Mouse (Mus musculus) cerebellum, adult 2 months (tissue): ENCODE results near the gene Tdrd6. TPM values are rescaled to one million over a fixed set of nuclear protein-coding genes. Genes with fewer than 3 reads are reported as not detected.
A peak's percentile ranks its signal among the peaks of the same experiment; 100 is the strongest.

ENCODE experiments used
- DNase-seq, 2 experiments: peaks; one replicate each; pipeline ENCODE4 v3.0.0; 2021
- H3K27ac ChIP-seq: fragments of 200-500 bp; 2 replicates; pipeline ENCODE4 v1.5.1; 2012; ENCODE audit warnings: low read length, control low read depth, inconsistent platforms; ENCODE audit not compliant: insufficient read depth
- H3K27me3 ChIP-seq: fragments of 200-500 bp; 2 replicates; pipeline ENCODE4 v1.6.1; 2012; ENCODE audit warnings: inconsistent platforms, mild to moderate bottlenecking, low read length, moderate library complexity; ENCODE audit not compliant: control insufficient read depth, insufficient read depth
- H3K4me1 ChIP-seq: fragments of 200-500 bp; 2 replicates; pipeline ENCODE4 v1.6.1; 2011; ENCODE audit warnings: low read length; ENCODE audit not compliant: control insufficient read depth, insufficient read depth
- H3K4me3 ChIP-seq: fragments of 200-500 bp; replicated peaks from 2 replicates; pipeline ENCODE3; 2011; ENCODE audit warnings: mild to moderate bottlenecking, low read depth, low read length, control low read depth; ENCODE audit not compliant: insufficient read depth
- CTCF ChIP-seq: fragments of 200-500 bp; IDR thresholded peaks from 2 replicates; pipeline ENCODE4 v1.5.1; 2011; ENCODE audit warnings: low read depth, mild to moderate bottlenecking, control low read depth, low read length, moderate library complexity, borderline replicate concordance; ENCODE audit not compliant: insufficient read depth
- POLR2A ChIP-seq: fragments of 200-500 bp; IDR thresholded peaks from 2 replicates; pipeline ENCODE4 v1.6.1; 2011; ENCODE audit warnings: low read length, control low read depth, borderline replicate concordance; ENCODE audit not compliant: insufficient read depth
- WGBS: fragments of 180-500 bp; shearing (Covaris S2); methylation state at CpG from one replicate; pipeline ENCODE4 v1.1.7; 2018; 5-methylcytosine and 5-hydroxymethylcytosine counted together
- polyA plus RNA-seq: library from polyadenylated mRNA; depleted of rRNA; stranded (reverse); fragments of >200 nt; gene quantifications from 2 replicates; pipeline ENCODE4 v1.2.3, GENCODE M21; 2012

Tdrd6 gene
- polyA plus RNA-seq, 1 experiment, result 1.9 TPM

DNA sequence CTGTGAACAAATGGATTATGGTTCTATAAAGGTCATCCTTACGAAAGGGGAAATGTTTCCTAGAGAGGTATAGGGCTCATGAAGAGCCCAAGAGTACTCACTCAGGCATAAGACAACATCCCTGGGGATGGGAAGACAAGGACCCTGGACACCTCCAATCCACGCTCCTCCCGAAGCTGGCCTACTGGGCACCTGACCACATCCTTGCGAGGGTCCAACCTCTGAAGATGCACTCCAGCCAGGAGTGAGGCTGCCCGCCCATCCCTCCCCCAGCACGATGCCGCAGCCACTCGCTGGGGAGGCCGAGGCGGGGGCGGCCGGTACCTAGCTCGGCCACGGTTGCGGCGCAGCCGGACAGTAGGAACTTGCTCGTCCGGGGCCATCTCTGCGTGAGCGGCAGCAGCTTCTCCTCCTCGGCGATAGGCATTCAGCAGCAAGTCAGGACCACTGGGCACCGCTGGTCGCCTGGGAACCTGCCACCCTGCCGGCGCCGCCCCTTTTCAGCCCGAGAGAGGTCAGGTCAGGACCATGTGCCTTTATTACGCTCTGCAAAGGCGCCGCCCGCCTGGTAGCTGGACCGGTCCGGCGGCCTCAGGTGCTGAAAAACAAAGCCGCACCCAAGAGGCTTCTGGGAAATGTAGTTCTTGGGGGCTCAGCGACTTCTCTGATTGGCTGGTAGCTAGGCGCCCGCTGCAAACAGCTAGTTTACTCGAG, 36.6 kb upstream of the Tdrd6 start, which contains the start of gene Slc25a27:
TSS of gene Slc25a27 (minus strand) at position 639 of the 714 bp plus-strand sequence.
- peak; percentile 40; the same call in 1 of the 2 replicates for TF ChIP-seq POLR2A
- TF ChIP-seq CTCF, result no peak
- 1% methylated on average over 41 of the region's 41 CpGs for WGBS
- Histone ChIP-seq H3K4me3 (peak within 1 kb of the TSS; percentile 96), H3K27ac (peak within 1 kb of the TSS; percentile 30), H3K4me1 (no peaks in the 10 kb centered on the region; the same call in 1 of the 2 replicates), H3K27me3 (no peaks in the 10 kb centered on the region)
- DNase-seq, result peak; percentile 91 to 96

DNA sequence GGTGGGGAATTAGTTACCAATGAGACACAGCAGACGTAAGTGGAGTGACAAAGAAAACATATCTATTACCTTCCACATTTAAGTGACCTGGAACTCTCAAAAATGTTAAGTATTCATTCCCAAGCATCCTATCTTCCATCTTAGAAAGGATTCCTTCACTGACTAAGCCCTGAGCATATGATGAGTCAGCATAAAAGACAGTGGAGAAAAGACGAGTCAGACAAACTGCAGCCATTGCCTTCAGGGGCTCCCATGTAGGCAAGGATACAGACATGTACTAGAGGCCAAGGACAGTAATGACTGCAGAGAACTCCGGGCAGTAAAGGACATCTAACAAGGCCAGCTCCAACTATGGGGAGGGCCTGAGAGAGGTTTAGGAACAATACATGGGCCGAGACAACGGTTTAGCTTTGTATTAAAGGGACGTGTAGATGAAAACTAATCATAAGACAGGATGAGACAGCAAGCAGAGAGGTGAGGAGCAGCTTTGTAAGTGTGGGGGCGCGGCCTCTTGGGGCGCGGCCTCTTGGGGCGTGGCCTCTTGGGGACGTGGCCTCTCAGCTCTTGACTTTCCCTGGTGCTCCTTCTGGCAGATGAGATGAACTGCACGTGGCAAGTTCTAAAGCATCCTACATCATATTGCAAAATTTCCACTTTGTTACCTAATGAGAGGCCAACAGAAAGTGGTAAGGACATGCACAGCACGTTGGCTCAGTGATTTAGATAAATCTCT, 21.4 kb upstream of the Tdrd6 start:
- WGBS, result 76% methylated on average over 14 of the region's 14 CpGs
- Histone ChIP-seq H3K27ac (no peak overlapping the region), H3K4me3 (no peak overlapping the region), H3K4me1 (no peaks in the 10 kb centered on the region), H3K27me3 (no peaks in the 10 kb centered on the region)
- no peak for TF ChIP-seq POLR2A
- TF ChIP-seq CTCF, result no peak
- no peak for DNase-seq

DNA sequence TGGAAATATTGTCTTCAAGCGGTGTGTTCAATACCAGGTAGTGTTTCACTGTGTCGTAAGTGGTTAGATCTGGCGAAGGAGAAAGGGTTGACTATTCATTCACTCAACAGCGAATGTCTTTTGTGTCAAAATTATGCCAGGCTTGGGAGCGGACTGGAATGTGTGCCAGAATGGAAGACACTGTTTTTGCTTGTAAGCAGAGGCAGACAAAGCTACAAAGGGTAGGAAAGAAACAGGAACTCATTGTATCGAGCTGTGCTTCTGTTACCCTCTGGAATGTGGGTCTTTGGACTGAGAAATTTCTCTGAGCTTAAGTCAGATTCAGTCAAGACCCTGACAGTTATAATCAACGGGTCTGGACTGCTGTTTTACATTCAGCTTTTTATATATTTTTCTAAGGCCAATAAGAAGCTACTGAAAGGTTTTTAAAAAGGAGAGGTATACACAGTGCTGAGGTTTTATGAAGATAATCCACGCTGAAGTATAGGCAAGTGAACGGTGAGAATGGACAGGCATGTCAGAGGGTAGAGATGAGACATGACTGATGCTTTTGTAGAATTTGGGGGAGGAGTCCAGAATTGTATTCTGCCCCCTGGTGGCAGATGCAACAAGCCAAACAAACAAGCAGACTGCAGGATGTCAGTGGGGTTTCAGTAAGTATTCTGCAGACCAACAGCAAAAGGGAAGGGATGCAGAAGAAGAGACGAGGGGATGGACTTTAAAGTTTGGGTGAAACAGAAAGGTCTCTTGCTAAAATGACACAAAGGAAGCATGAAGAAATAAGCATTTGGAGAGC, 19.7 kb upstream of the Tdrd6 start:
- Histone ChIP-seq H3K4me1 (no peaks in the 10 kb centered on the region), H3K27ac (no peak overlapping the region), H3K27me3 (no peaks in the 10 kb centered on the region), H3K4me3 (no peak overlapping the region)
- 81% methylated on average over 10 of the region's 10 CpGs for WGBS
- TF ChIP-seq CTCF, result peak; percentile 34; the same call in 1 of the 2 replicates
- TF ChIP-seq POLR2A, result no peak
- DNase-seq, result no peak

DNA sequence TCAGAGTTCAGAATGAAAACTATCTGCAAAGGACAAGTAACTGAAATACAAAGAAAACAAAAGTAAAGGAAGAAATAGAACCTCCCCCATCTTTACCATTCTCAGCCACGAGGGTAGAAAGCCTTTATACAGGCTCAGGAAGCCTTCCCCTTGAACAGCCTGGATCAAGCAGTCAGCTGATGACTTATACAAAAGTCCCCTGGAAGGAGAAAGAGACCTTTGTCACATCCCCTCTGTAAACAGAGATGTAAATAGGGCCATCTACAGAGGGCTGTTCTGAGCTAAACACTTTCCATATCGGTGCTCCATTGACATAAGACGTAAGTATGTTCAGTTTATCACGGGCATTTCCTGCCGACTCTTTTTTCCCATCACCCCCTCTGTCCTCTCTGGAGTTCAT, 16.8 kb upstream of the Tdrd6 start:
- Histone ChIP-seq H3K4me1 (no peaks in the 10 kb centered on the region), H3K27ac (no peak overlapping the region), H3K27me3 (no peaks in the 10 kb centered on the region), H3K4me3 (no peak overlapping the region)
- DNase-seq, result no peak
- 68% methylated on average over 5 of the region's 5 CpGs for WGBS
- no peak for TF ChIP-seq CTCF
- TF ChIP-seq POLR2A, result no peak

DNA sequence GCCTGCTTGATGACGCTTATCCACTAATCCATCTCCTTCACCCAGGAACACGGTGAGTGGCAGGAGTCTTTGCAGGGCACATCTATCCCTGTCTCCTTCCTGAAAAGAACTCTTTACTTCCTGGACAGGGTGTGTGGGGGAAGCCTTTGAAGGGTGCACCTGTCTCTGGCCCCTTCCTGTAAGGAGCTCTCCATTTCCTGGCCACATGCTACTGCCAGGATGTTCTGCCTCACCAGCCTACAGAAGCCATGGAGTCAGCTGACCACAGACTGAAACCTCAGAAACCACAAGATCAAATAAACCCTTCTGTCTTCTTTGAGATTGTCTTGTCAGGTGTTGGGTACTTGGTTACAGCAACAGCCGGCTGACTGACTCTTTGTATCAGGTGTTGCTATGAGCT, 15.0 kb upstream of the Tdrd6 start:
- no peak for TF ChIP-seq CTCF
- DNase-seq, result no peak
- H3K4me1 ChIP-seq, result no peaks in the 10 kb centered on the region
- H3K27me3 ChIP-seq, result no peaks in the 10 kb centered on the region
- no peak overlapping the region for H3K27ac ChIP-seq
- 95% methylated on average over 3 of the region's 3 CpGs for WGBS
- H3K4me3 ChIP-seq, result no peak overlapping the region

DNA sequence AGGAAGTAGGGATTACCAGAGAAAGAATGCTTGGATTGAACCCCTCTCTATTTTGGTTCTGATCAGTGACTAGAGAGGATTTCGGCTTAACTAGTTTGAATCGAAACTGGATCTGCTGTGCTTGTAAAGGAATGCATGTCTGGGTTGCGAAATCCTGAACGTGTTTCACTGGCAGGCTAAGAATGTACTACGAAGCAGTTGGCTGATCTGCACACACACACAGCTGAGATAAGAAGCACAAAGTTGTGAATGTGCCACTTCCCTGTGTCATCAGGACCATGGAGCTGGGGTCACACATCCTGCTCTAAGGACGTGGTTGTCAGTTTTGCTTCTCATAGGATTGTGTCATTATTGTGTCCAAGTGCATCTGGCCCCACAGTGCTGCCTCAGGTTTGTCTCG, 14.3 kb upstream of the Tdrd6 start:
- Histone ChIP-seq H3K4me3 (no peak overlapping the region), H3K4me1 (no peaks in the 10 kb centered on the region), H3K27ac (no peak overlapping the region), H3K27me3 (no peaks in the 10 kb centered on the region)
- 86% methylated on average over 7 of the region's 7 CpGs for WGBS
- no peak for DNase-seq
- TF ChIP-seq CTCF, result no peak
- no peak for TF ChIP-seq POLR2A

DNA sequence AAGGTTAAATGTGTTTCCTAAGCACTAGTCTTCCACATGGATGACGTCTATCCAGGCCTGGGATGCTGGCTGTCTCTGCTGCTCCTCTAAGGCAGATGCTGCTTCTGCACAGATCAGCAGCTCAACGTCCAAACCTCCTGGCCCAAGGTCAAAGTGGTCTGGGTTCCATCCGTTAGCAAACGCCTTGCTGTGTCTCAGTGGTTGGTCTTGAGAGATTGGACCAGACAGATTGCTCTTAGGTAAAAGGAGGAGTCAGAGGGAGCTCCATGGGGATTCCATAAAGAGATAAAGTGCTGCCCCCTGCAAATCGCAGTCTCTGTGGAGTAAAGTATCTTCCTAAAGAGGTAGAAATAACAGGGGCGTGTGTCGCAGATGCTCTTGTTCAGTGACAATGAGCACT, 13.1 kb upstream of the Tdrd6 start:
- TF ChIP-seq POLR2A, result no peak
- no peak for TF ChIP-seq CTCF
- Histone ChIP-seq H3K4me1 (no peaks in the 10 kb centered on the region), H3K27me3 (no peaks in the 10 kb centered on the region), H3K4me3 (no peak overlapping the region), H3K27ac (no peak overlapping the region)
- no peak for DNase-seq
- 50% methylated on average over 7 of the region's 7 CpGs for WGBS
